Mouse (Mus musculus): Measurements from ENCODE around the gene Bcas3.
A peak's percentile ranks its signal among the peaks of the same experiment; 100 is the strongest.

The Bcas3 gene

DNA sequence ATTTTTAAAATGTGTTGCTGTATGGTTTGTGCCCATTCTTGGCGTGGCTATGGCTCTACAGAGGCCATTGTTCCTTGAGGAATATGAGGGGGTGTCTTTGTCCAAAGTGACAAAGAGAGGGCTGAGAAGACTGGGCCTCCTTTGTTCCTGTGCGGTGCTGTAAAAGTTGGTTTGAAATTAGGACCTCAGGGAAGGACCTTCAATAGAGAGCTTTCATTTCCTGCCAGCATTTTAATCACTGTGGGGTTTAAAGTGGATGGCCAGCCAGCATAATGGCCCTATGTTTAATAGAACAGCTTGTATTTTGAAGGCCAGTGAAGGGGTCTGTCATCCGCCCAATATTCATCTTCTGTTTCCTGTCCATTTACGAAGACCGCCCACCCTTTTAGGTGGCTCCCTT lies 325.7 kb downstream of the Bcas3 start:
- no peak for DNase-seq

DNA sequence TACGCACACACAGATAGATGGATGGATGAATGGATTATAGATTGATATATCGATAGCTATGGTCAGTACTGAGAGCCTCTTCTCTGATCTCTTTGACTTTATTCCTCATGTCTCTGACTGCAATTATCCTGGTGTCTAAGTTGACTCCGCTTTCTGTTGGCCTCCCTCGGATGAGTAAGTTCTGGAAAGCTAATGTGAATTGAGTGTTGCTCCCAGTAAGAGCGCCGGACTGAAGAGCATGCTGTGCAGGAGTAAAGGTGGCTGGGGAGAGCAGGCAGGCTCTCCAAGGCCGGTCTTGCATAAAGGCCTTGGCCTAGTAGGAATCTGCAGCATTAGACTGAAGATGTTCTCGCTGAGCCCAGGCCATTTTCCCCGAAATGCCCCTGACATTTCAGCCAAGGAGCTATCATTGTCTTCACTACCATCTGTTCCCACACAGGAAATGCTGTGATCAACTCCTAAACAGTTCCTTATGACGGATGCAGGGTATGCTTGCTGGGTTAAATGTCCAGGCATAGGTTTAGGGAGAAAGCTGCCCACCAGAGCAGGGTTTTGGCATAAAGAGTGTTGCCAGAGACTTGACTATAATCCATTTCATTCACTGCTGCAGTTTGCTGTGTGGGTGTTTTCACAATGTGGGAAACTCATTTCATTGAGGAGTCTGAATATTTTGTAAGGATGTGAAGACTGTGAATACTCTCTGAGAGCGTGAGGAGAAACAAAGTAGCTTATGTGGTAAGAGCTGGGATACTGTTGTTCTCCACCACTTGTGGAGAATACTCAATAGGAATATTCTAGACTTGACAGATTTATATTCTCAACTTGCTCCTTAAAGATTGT lies 328.8 kb downstream of the Bcas3 start:
- no peak for DNase-seq

- no peak for DNase-seq
These were observed 332.0 kb downstream of the Bcas3 start for GRCm38 (mm10) chr11:85684981-85685380.

DNA sequence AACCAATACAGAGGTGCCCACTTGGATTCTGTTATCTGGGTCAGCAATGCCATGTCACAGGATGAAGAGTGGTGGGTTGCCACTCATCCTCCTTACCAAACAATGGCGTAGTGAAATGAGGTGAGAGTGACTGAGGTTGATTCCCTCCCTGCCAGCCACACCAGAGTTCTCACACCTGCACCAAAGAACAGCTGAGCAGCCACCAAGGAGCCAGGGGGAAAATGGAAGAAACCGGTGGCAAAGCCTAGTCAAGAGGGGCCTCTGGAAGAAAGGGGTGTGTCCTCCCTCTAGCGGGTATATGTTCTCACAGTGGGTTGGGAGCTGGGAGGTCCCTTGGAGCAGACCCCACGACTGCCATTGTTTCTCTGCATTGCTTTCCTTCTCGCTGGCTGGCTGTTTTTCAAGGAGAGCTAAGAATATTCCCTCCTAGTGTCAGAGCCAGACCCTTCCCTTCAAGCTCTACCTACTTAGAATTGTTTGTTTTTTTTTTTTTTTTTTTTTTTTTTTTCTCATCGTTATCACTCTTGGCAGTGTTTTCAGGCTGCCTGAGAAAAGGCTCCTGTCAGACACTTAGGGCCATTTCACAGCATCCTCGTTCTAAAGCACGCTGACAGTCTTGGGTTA lies 335.0 kb downstream of the Bcas3 start:
- DNase-seq, result no peak

DNA sequence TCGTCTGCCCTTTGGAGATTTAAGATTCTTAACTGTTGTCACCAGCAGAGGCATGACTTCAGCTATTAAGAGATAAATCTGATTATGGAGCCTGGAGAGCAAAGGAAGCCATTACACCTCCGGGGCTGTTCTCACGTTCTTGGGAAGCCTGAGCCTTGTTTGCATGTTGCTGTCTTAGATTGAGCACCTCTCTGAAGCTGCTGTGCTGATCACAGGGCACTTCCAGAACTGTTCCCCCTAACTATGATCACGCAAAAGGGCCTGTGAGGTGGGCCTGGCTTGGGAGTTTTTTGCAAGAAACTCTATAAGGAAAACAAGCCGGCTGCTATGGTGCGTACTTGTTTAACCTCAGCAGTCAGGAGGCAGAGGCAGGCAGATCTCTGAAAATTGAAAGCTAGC lies 335.5 kb downstream of the Bcas3 start:
- no peak for DNase-seq

GRCm38 (mm10) chr11:85689226-85689625 lies 336.3 kb downstream of the Bcas3 start:
- DNase-seq, result no peak

DNA sequence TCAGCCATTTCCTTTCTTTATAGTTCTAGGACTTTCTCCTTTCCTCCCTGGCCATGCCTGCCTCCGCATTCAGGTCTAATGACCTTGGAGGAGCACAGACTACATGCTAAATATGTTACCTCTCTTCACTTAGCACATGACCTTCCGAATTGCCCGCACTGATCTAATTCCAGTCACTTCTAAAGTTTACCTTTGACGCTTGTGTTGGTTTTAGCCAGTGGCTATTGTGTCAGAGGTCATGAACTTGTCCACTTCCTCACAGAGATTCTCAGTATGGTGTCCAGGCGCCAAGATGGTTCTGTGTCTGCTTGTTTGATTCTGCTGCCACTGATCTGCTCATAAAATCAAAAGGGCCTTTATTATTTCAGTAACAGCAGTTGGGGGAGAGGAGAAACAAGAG lies 338.3 kb downstream of the Bcas3 start:
- DNase-seq, result no peak

- DNase-seq, result peak; percentile 37
These were observed 342.8 kb downstream of the Bcas3 start for GRCm38 (mm10) chr11:85695614-85696263.

- DNase-seq, result no peak
These were observed 343.8 kb downstream of the Bcas3 start for GRCm38 (mm10) chr11:85696491-85697398.

DNA sequence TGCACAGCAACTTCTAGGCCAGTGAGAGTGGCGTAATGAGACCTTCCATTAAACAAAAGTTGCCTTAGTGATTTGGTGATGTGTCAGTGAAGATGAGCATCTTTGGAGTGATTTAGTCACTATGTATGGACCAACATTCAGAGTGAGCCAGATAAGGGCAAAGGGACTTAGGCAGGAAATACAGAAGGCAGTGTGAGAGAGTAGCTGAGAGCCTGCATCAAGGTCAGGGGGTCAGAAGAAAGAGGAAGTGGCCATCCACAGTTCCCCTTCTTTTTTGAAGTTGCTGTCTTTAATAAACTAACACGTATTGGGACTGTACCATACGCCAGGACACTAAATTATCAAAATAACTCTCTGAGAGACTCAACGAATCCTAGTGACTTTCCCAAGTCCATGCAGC lies 344.5 kb downstream of the Bcas3 start:
- DNase-seq, result no peak

- no peak for DNase-seq
These were observed 345.3 kb downstream of the Bcas3 start for GRCm38 (mm10) chr11:85698242-85698641.

DNA sequence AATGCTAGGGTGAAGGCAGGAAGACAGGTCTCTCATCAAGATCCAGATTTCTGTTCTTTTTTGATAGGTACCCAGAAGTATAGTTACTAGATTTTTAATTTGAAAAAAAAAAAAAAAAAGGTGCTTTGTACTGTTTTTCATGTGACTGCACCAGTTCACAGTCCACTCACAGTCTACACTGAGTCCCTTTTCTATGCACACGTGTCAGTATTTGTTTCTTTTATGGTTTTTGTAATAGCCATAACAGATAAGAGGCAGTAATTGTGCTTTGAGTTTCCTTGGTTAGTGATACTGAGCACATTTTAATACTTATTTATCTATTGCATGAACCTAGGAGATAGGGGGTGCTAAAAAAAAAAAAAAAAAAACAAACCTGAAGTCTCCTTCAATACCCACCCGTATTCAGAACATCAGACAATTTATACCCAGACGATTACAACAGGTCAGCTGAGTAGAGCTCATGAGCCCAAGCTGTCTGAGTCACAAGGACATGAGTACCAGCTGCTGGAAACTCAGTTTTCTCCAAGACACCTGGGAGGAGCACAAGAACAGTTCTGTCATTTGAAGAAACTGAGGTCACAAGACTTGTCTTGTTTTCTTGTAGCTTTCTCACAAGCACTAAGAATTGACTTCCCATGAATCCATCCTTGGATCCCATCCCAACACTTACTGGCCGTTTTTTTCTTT lies 351.2 kb downstream of the Bcas3 start:
- DNase-seq, result no peak

DNA sequence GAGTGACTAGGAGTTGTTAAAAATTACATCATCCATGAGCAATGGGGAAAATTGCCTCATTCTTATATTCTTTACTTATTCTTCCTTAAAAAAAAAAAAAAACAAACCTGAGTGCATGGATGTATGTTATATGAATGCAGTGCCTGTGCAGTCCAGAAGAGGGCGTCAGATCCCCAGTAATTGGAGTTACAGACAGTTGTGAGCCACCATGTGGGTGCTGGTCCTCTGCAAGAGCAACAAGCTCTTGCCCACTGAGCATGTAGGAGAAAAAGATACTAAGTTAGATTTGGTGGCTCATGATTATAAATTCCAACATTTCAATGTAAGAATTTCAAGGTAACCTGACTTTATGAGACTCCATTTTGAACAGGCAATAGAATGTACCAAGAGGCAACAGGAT lies 353.7 kb downstream of the Bcas3 start:
- DNase-seq, result no peak

DNA sequence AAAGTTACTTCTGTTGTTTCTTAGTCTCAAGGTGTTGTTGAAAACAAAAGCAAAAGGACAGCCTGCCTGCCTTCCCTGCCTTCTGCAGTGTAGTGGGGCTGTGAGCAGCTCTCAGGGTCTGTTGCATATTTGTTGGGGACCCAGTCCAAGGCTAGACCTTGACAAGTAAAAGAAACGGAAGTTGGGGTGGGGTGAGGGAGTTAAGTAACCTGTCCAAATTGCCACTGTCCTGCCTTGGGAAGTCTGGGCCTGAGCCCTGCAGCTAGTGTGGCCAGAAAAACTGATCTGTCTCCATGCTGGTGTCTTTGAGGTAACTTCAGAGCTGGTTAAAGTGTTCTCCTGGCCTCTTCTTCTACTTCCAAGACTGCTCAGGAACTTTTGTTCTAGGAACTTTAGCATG lies 354.5 kb downstream of the Bcas3 start:
- no peak for DNase-seq

DNA sequence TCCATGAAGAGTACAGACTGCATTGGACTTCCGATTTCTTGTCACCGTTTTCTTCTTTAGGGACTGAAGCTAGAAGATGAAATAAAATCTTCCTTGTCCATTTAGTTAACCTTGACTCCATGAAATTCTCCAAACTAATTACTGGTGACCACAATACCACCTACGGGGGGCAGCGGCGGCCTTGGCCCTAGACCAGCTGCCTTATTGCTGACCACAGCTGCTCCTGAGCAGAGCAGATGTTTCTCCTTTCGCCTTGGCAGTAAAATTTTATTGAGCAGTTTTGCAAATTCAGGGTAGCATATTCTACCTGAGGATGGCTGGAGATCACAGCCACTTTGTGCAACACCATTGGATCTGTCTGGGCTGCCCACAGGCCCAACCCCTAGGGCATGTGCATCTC lies 356.2 kb downstream of the Bcas3 start:
- no peak for DNase-seq

- DNase-seq, result no peak
These were observed 357.2 kb downstream of the Bcas3 start for GRCm38 (mm10) chr11:85710155-85710554.

GRCm38 (mm10) chr11:85712026-85712804 lies 359.2 kb downstream of the Bcas3 start:
- no peak for DNase-seq

GRCm38 (mm10) chr11:85712860-85713813 lies 360.2 kb downstream of the Bcas3 start:
- DNase-seq, result peak; percentile 70

DNA sequence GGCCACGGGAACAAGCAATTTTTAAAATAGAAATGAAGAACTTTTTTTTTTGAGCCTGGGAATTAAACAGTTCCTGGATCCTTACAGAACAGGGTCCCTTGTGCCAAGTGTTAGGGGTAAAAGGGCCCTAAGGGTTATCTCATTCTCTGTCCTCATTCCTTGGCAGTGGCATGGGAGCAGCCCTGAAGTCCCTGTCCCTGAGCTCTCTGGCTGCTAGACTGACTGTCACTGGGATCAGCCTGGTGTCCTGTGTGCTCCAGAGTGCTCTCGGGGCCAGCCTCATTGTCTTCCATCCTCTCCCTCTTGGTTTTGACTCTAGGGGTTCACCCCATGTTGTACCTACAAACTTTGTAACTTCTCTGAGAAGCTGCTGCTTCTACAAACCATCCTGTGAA lies 360.8 kb downstream of the Bcas3 start:
- DNase-seq, result no peak

DNA sequence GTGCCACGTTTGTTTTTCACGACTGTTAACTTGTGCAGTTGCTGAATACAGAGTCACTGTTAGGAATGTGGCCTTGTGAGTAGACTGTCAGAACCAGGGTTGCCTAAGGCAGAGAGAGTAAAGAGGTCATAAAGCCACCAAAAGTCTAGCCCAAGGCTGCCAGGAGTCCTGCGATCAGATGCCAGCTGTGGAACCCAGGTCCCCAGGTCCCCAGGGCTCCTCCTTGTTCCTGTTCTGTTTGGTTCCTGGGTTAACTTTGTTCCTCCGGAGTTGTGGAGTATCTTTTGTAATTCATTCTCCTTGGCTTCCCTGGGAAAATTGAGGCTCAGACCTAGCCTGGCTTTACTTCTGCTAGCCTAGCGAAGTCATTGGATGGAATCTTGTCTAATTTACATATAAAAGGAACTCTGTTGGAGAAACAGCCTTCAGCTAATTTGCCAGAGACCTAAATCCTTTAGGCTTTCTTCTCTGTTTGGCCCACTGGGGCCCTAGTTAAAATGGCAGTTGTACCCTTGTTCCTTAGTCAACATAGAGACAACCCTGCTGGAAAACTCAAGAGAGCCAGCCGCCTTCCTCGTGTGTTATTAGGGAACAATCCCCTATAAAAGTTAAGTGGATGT lies 361.5 kb downstream of the Bcas3 start:
- DNase-seq, result no peak

Measured in liver (tissue).